Mouse (Mus musculus) c-Kit-negative CD71-positive TER-119-positive erythroid progenitor cells, embryonic 14.5 days (primary cell): ENCODE data around the gene Slc4a3.

Source experiments
- DNase-seq: peaks from one replicate; pipeline ENCODE4 v3.0.0-alpha.2; 2013; ENCODE audit warnings: low read depth, low spot score

Slc4a3 gene

GRCm38 (mm10) chr1:75559212-75559925, 13.3 kb downstream of the Slc4a3 start:
- no peak for DNase-seq

- no peak for DNase-seq
Observed at GRCm38 (mm10) chr1:75560206-75560913, 14.3 kb downstream of the Slc4a3 start.

GRCm38 (mm10) chr1:75561221-75561897, 15.3 kb downstream of the Slc4a3 start:
- no peak for DNase-seq

GRCm38 (mm10) chr1:75561898-75562238, 15.8 kb downstream of the Slc4a3 start:
- DNase-seq: no peak

- DNase-seq: no peak
Observed at GRCm38 (mm10) chr1:75564102-75564501, 18.0 kb downstream of the Slc4a3 start.

GRCm38 (mm10) chr1:75564916-75565315, 18.9 kb downstream of the Slc4a3 start:
- DNase-seq: no peak

GRCm38 (mm10) chr1:75565616-75566015, 19.6 kb downstream of the Slc4a3 start:
- DNase-seq: no peak

GRCm38 (mm10) chr1:75570403-75570802, 24.3 kb downstream of the Slc4a3 start:
- DNase-seq: no peak

- DNase-seq: no peak
Observed at GRCm38 (mm10) chr1:75572776-75573175, 26.7 kb downstream of the Slc4a3 start.

GRCm38 (mm10) chr1:75573715-75574114, 27.6 kb downstream of the Slc4a3 start:
- DNase-seq: no peak

GRCm38 (mm10) chr1:75574476-75575310, 28.6 kb downstream of the Slc4a3 start:
- no peak for DNase-seq

- DNase-seq: no peak
Observed at GRCm38 (mm10) chr1:75581936-75582624, 36.0 kb downstream of the Slc4a3 start.

- DNase-seq: no peak
Observed at GRCm38 (mm10) chr1:75582625-75582956, 36.5 kb downstream of the Slc4a3 start.

- no peak for DNase-seq
Observed at GRCm38 (mm10) chr1:75583034-75583433, 37.0 kb downstream of the Slc4a3 start.

GRCm38 (mm10) chr1:75586791-75587190, 40.7 kb downstream of the Slc4a3 start:
- no peak for DNase-seq

- no peak for DNase-seq
Observed at GRCm38 (mm10) chr1:75587738-75588719, 42.0 kb downstream of the Slc4a3 start.

- no peak for DNase-seq
Observed at GRCm38 (mm10) chr1:75588874-75589273, 42.8 kb downstream of the Slc4a3 start.

GRCm38 (mm10) chr1:75589983-75590382, 43.9 kb downstream of the Slc4a3 start:
- DNase-seq: no peak

- no peak for DNase-seq
Observed at GRCm38 (mm10) chr1:75593956-75594355, 47.9 kb downstream of the Slc4a3 start.

- DNase-seq: no peak
Observed at GRCm38 (mm10) chr1:75594836-75595235, 48.8 kb downstream of the Slc4a3 start.
